Mouse (Mus musculus): ENCODE measurements at regions not wholly inside any gene's neighbourhood (a gene's known extent, or its start where the extent isn't known, plus 50 kb on each side); places are given as distances from the start of the nearest gene placed in this dataset.

- DNase-seq (ENCODE audit: low read depth, low spot score): peak; percentile 6
These were observed 205.3 kb upstream of the Dock11 start for GRCm38 (mm10) chrX:35683332-35683731.

Measured in CD4-positive, CD25-positive, alpha-beta regulatory T cell, adult 2 months (primary cell).